Mouse (Mus musculus) mature B cell (primary cell): ENCODE results near the gene Pla2g7.
"Not testable (repeated sequence)": the region's sequence is repeated elsewhere in the genome, so short reads cannot be mapped to it uniquely, and the experiment has no call there.

Experiments
- in situ Hi-C: fragments of 300-500 bp; cut with MboI; formaldehyde crosslinking; loops from 2 replicates; pipeline ENCODE4 v1.14.3; 2019

The Pla2g7 gene

DNA sequence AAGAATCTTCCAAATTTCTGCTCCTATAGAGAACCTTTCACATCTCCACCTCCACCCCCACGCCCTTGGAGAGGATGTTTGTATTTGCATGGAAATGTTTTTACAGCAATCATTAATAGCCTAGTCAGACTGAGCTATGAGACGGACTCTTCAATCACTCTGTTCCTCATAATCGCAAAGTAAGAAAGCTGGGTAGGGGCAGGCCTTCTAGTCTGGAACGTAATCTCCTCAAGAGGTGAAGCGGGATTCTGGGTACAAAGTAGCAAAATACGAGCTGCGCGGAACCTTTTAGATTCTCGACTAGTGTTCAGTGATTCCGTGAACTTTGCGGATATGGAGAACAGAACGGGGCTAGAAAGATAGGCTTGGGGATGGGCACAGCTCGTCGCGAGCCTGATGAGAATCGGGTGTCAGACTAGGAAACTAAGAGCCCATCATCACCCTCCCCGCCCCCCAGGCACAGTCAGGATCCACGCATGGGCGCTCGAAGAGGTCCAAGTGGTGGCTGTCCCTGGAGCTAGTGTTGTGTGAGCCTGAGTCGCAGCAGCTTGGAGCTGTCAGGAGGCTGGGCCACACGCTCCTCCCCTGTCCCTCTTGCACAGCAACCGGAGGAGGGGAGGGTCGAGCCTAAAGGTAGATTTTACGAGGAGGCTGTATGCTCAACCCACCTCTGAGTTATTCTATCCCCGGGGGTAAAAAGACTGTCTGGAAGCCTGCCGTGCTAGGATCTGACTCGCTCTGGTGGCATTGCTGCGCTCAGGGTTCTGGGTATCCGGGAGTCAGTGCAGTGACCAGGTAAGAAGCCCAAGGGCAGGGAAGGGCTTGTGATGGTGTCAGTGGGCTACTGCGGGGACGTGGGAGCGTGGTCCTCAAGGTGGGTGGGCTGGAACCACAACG is at the start of gene Pla2g7:
Gene Pla2g7, plus strand, starts transcription at position 107 of the 897 bp plus-strand sequence.
- in situ Hi-C loops, result no loop called here

DNA sequence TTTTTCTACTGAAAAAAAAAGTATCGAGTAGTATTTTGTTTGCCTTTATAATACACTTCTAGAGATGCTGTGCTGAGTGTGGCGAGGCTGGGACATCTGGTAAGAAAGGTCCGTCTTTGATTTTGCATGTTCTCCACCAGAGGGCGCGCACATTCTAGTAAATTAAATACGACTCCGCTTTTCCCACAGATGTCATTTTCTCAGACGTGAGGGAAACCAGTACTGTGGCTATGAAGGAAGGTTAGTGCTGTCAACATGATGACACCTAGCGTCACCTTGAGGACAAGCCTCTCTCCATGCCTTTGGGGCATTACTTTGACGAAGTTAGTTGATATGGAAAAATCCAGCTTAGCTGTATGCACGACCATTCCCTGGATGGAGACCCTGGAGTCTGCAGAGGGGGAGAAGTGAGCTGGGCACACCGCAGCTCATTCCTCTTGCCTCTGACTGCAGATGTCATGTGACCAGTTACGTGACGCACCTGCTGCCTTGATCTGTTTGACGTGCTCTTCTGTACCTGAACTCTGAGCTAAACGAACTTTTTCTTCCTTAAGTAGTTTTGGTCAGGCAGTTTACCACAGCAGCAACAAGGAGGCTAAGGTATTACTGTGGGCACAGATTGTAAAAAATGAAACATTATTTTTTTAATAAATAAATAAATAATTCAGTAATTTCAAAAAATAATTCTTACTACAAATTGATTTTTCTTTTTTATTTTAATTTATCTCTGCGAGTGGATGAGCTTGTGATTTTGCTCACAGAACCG is 49.1 kb upstream of the Pla2g7 start:
- in situ Hi-C loops, result loop anchor here (10.0 kb wide), 1 partner anchor 96 kb away; no protein-coding TSS in a partner anchor

DNA sequence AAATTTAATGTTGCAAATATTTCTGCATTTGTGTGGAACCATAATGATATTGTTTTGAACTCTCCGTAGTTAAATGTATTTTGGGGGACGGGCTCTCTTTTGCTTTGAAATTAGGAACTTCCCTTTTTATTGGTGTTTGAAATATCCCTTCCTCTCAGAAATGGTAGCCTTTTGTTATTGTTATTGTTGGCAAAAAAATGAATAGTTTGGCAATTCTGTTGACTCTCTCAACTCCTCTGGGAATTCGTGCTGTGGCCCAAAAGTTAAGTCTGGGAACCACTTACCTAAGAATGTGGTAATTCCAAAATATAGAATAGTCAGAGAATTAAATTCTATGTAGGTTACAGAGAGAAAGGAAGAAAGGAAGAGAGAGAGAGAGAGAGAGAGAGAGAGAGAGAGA is 47.7 kb upstream of the Pla2g7 start:
- in situ Hi-C loops, result no loop called here

DNA sequence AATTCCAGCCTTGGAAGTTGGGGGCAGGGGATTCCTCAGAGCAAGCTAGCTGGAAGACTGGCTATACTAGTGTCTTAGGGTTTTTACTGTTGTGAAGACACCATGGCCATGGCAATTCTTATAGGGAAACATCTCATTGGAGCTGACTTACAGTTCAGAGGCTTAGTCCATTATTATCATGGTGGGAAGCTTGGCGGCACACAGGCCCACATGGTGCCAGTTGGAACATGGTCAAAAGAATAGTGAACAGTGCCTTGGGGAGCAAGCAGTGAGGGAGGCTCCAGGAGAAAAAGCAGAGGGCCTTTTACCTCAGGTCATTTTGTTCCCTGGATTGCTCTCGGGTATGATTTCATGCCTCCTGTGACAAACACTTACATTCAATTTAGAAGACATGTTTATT is 37.4 kb upstream of the Pla2g7 start:
- in situ Hi-C loops, result no loop called here

DNA sequence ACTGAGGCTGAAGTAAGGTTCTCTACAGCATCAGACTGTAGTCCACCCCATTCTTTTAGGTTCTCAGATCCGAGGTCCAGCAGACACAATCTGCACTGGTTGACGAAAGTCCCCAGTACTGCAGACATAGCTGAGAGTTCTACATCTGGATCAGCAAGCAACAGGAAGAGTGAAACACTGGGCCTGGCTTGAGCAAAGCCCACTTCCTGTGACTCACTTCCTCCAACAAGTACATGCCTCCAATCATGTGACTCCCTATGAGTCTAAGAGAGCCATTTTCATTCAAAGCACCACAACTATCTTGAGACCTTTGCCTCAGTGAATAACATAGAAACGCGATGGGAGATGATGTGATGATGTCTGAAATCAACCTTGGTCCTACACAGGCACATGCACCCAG is 36.7 kb upstream of the Pla2g7 start:
- in situ Hi-C loops, result no loop called here

DNA sequence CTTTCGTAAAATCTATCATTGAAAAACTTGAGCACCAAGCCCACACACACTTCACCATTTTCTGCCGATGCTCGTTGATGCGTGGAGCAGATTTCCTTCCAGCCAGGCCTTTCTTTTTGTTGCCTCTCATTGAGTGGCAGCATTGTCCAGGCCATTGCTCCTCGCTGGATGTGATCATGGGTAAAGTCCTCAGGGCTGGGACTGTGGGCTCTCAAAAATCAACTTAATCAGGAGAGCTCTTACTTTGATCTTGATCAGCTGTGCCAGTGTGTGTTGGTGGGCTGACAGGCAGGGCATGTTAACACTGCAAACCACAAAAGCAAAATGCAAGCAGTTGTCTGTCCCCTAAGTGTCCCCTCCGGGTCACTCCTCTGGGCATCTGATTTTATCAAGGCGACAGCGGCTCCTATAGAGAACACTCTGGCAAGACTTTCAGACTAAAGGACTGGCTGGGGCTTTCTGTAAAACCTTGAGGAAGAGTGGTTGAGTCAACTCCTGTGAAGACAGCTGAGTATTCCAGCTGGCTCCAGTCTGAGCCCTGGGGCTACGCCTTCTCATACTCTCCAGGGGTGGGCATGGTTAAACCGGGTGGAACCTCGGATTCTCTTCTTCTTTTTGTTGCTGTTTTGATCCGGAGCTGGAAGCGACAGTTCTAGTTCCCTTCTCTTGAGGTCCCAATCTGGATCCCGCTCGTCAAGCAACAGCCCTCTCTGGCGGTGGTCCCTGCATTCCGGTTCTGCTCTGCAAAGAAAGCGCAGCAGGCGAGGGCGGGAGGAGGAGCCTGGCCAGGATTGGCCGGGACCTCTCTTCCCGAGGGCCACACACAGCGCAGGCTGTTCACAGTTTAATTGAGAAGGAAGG is 33.3 kb upstream of the Pla2g7 start:
- in situ Hi-C loops, result no loop called here

DNA sequence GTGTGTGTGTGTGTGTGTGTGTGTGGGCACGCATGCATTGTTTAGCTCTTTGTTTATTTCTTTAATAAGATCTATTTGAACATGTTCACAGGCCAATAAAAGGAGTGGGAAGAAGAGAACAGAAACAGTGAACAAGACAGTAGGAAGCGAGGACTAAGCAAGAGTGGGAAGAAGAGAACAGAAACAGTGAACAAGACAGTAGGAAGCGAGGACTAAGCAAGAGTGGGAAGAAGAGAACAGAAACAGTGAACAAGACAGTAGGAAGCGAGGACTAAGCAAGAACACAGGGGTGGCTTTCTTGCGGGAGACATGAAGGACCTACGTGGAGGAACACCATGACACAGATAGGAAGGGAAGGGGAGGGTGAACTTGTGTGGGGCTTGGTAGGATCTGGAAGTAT is 31.1 kb upstream of the Pla2g7 start:
- in situ Hi-C loops, result not testable (repeated sequence)

DNA sequence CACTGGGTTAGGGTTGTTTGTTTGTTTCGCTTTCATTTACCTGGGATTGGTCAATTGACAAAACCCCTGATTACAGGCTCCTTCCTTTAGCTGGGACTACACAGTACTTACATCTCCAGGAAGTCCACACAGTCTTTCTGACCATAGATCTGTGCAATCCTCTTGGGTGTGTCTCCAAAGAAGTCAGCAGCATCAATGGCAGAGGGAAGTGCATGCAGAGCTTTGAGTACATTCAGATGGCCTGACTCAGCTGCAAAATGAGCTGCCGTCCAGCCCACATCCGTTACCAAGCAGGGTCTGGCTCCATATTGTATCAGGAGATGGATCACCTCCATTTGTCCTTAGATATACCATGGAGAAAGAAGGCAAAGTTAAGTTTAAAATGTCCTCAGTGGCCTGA is 29.1 kb upstream of the Pla2g7 start:
- in situ Hi-C loops, result no loop called here

DNA sequence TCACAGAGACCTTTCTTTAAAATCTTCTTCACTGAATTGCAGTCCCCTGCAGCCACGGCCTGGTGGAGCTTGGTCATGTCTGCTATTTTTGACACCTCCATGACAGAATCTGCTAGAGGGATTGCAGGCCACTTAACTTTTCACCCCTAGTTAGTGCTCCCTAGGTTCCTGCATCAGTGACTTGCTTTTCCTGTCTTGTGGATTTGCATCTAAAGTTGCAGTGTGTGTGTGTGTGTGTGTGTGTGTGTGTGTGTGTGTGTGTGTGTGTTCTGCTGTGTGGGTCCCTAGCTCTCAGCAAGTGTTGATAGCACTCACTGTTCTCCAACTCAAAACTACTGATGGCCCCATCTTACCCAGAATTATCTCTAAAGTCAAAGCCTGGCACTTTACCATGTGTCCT is 24.4 kb upstream of the Pla2g7 start, which contains the start of gene Ankrd66:
Gene Ankrd66, minus strand, starts transcription at position 101 of the 400 bp plus-strand sequence.
- in situ Hi-C loops, result no loop called here

DNA sequence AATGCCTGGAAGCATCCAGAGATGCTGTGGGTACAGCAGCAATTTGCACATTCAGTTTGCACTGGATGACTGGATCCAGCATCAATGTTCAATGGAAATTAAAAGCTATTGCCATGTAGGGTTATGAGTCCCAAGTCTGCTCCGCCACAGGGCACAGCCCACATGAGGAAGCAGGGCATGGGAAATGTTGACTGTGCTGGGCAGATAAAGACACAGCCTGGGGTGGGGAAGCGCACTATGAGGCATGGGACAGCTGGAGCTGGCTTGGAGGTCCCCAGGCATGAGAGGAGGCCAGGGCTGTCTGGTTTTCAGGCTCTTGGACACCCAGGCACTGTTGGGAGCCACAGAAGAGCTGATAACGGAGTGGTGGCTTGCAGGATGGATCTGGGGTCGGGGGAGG is 23.9 kb upstream of the Pla2g7 start:
- in situ Hi-C loops, result no loop called here

DNA sequence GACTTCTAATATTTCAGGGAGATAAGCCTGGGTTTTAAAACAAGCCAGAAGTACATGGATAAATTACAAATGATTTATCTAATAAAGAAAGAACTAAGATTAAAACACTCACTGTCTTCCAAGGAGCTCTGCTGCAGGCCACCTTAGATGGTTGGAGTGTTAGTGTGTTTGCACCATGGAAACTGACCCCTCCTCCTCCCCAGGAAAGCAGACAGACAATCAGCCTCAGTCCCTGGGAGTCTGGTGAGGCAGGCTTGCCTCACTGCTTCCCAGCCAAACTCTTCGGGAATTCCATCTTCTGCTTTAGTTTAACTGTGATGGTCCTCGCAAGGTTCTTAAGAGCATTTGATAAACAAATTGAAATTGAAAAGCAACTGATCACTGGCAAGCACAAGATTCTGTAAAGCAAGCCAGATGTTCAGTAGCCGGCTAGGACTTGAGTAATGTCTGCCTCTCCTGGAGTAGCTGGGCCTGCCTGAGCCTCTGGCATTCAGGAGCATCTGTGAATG is 16.7 kb upstream of the Pla2g7 start:
- in situ Hi-C loops, result no loop called here

DNA sequence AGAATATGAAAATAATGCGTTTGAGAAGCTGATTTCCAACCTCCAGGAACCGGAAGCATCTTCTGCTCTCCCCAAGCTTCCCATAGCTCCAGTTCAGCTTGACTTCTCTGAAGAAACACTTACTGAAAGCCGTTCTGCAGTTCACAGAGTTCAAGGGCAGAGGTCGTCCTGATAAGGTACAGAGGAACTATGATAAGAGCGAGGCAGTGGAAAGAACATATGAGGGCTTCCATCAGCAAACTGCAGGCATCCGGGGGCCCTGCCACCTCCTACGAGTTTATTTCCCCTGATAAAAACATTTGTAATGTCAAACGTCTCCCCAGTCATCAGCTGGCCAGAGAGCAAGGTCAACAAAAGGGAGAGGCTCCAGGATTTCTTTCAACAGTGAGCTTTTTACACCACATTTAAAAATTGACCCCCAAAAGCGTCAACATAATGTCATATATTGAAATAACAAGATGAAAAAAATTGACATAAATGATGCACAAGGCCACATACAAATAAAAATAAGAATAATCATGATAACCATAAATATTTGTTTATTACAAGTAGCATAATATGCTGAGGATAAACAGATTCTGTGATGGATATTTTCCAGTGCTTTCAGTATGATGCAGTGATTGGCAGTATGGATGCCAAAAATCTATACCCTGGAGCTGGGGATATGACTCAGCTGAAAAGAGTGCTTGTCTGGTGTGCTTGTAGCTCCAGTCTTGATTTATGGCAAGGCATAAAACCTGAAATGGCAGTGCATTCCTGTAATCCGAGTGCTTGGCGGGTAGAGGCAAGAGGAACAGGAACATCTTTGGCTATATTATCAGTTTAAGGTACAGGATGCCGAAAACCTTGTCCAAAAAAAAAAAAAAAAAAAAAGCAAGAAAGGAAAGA is 13.1 kb upstream of the Pla2g7 start:
- in situ Hi-C loops, result no loop called here

DNA sequence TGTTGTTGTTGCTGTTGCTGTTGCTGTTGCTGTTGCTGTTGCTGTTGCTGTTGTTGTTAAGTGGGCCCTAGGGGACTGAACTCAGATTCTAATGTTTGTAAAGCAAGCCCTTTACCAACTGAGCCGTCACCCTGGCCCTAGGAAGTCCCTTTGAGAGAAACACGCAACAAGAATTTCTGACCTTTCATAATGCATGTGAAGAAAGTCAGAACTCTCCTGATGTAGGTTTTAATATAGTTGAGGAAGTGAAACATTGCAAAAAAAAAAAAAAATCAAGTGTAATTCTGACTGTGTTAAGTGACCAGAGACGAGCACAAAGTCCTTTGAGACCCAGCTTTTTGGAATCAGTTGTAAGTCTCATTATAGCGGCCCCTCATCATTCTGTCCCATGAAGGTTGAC is 10.8 kb upstream of the Pla2g7 start:
- in situ Hi-C loops, result no loop called here

DNA sequence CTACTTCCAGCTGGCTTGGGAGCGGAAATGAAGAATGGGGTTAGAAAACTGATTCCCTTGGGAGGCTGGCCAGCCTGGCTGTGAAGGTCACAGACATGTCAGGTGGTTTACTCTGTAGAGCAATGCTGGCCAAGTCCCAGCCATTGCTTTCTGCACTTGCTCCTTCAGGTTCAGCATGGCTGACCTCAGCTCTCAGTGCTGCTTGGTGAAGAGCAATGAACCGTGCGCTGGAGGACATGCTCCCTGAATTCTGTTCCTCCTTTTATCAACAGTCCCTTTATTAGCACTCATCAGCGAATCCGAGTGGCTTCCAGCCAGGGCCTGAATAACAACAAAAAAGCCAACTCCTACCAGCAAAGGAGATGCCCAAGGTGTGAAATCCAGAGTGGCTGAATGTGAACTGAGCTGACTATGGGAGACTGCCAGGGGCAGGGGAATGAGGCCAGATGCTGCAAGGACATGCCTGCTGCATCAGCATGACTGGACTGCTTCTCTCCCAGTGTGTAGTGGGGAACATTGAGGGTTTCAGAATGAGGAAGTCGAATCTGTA is 10.3 kb upstream of the Pla2g7 start:
- in situ Hi-C loops, result no loop called here

DNA sequence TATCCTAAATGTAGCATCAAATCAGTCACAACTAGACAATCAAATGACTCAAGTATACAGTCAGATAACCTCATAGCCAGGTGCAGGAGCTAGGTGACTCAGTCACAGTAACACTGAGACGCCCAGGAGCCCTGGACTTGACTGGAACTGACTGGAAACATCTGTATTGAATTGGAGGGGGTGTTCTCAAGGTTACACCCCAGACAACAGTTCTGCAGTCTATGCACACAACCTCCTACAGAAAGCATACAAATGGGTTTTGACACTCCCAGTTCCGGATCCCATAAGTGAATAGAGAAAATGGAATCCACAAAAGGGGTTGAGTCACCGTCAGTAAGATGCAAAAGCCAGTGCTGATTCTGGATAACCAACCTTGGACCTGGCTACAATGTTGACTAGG is 9.2 kb upstream of the Pla2g7 start:
- in situ Hi-C loops, result no loop called here

DNA sequence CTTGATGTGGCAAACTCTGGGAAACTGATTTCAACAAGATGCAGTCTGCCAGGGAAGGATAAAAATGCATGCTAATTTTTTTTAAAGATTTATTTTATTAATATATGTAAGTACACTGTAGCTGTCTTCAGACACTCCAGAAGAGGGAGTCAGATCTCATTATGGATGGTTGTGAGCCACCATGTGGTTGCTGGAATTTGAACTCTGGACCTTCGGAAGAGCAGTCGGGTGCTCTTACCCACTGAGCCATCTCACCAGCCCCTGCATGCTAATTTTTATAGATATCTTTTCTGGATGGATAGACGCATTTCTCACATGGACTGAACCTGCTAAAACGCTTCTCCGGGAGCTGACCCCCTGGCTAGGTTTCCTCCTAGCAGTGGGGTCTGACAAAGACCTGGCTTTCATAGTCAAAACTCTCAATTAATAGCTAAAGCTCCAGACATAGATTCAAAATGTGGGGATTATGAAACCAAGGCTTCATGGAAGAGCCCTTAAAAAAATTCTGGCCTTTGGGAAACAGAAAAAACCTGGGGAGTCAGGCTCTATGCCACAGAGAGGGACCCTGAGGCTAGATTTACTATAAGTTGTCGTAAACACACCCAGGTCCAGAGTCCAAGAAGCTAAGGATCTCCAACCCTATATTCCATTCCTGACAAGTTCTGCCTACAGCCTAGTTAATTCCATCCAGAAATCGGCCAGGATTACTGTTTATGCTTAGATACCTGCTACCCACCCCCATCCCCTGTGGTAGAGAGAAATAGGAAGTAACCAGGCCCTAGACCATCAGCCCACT is 4.5 kb upstream of the Pla2g7 start:
- in situ Hi-C loops, result no loop called here

DNA sequence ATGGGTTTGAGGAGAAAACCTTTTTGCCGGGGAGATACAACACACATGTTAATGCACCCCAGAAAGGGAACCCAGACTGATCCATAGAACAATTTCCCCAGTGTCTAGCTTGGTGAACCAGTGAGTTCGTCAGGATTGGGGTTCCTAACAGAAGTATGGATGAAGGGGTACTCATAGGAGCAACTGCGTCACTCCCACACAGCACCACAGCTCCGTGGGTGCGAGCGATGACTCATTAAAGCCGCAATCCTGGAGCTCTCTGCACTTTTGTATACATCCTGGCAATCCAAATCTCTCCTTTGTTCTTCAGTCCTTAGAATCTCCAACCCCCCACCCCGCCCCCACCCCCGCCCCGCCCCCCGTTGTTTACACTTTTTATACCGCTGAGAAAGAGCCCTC is 306 bp upstream of the Pla2g7 start:
- in situ Hi-C loops, result no loop called here

DNA sequence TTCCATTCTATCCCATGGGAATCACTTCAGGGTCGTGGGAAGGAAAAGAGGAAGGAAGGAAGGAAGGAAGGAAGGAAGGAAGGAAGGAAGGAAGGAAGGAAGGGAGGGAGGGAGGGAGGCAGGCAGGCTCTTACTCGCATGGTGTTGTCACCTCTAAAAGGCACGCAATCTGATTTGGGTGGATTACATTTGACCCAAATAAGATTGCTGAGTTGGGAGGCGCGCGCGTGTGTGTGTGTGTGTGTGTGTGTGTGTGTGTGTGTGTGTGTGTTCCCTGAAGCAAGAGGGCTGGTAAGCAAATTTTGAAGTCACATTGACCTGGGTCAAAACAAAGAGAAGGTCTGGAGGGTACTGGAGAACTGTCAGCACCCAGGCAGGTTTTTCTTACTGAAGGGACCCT is 1.4 kb downstream of the Pla2g7 start:
- in situ Hi-C loops, result no loop called here

DNA sequence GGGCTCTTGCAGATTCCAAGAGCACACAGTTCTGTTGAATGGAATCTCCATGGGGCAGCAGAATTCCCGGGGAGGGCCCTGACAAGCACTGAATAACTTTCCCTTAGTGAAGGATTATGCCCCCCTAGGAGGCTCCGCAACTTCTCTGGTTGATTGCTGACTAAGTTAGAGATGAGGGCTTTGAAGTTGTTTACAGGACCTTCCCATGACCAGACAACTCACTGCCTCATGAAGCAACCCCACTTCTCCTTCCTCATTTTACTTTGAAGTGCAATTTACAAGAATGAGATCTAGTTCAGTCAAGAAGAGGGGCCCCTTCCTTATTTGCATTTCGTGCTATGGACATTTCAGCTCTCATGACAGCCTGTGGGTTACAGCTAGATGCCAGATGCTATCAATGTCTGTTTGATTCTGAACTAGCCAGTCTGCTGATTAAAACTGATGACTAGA is 5.8 kb downstream of the Pla2g7 start:
- in situ Hi-C loops, result no loop called here

DNA sequence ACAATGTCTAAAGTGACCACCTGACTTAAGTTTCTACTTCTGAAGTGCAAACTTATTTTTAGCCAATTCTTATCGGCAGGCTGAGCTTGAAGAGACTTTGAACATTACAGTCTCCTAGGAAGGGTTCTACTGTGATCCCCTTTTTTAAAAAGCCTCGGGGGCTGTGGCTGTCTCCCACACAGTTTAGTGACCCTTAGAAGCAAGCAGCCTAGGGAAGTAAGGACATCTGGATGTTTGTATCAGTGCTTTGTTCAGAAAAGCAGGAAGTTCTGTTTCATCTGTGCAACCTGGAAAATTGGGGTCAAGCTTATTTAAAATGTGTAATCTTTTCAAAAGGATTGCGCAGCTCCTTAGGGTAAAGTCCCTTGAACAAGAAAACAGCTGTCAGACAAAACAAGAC is 12.6 kb downstream of the Pla2g7 start:
- in situ Hi-C loops, result no loop called here
